Mouse (Mus musculus) myocyte (in vitro differentiated cells): ENCODE data around the gene Arhgef7.

Experiments used
- E2F4 ChIP-seq: IDR thresholded peaks from one replicate; pipeline ENCODE4 v1.6.1; 2011; ENCODE audit warnings: mild to moderate bottlenecking, control low read depth, moderate library complexity; ENCODE audit not compliant: insufficient read depth
- MAX ChIP-seq: IDR thresholded peaks from one replicate; pipeline ENCODE4 v1.6.1; 2011; ENCODE audit warnings: low read depth, mild to moderate bottlenecking, control low read depth
- MYOD1 ChIP-seq, 3 experiments: IDR thresholded peaks; one replicate each; pipeline ENCODE4 v1.6.1; 2011; ENCODE audit warnings: control low read depth in 2 of 3, low read depth in 2 of 3, mild to moderate bottlenecking in 2 of 3, moderate library complexity in 1 of 3; ENCODE audit not compliant: insufficient read length in 2 of 3, control insufficient read depth in 1 of 3
- POLR2A ChIP-seq: IDR thresholded peaks from one replicate; pipeline ENCODE4 v1.6.1; 2011; ENCODE audit warnings: low read depth, mild to moderate bottlenecking, control low read depth, moderate library complexity; ENCODE audit not compliant: insufficient read length
- REST ChIP-seq: IDR thresholded peaks from one replicate; pipeline ENCODE4 v1.6.1; 2011; ENCODE audit warnings: mild to moderate bottlenecking, control low read depth, moderate library complexity; ENCODE audit not compliant: insufficient read depth, insufficient read length
- TCF12 ChIP-seq: IDR thresholded peaks from one replicate; pipeline ENCODE4 v1.6.1; 2011; ENCODE audit warnings: mild to moderate bottlenecking, control low read depth; ENCODE audit not compliant: poor library complexity, insufficient read depth, severe bottlenecking
- USF1 ChIP-seq: IDR thresholded peaks from one replicate; pipeline ENCODE4 v1.6.1; 2011; ENCODE audit warnings: low read depth, mild to moderate bottlenecking, control low read depth, moderate library complexity

GRCm38 (mm10) chr8:11799098-11799497, 71.6 kb downstream of the Arhgef7 start:
- TF ChIP-seq MAX (no peak), POLR2A (no peak), USF1 (no peak), E2F4 (no peak), REST (no peak), TCF12 (no peak), MYOD1 (IDR thresholded peaks at IDR 0.05; ENCODE audit: control insufficient read depth in 1 of 3, insufficient read length in 2 of 3, low read depth in 2 of 3) (no peak)
